Mouse (Mus musculus) midbrain, embryonic 10.5 days (tissue): Measurements from ENCODE around the gene Atf5. TPM values are rescaled to one million over a fixed set of nuclear protein-coding genes. Genes with fewer than 3 reads are reported as not detected.

Experiments used
- DNase-seq: peaks from one replicate; pipeline ENCODE4 v3.0.0-alpha.2; 2017; ENCODE audit warnings: low spot score
- H3K27ac ChIP-seq: fragments of 300-500 bp; sonication (generic); replicated peaks from 2 replicates; pipeline ENCODE4 v1.5.1; 2016; ENCODE audit warnings: mild to moderate bottlenecking
- H3K27me3 ChIP-seq: fragments of 300-500 bp; sonication (generic); 2 replicates; pipeline ENCODE4 v1.6.1; 2016; ENCODE audit warnings: low read depth, mild to moderate bottlenecking; ENCODE audit not compliant: poor library complexity, severe bottlenecking
- H3K36me3 ChIP-seq: fragments of 300-500 bp; sonication (generic); 2 replicates; pipeline ENCODE4 v1.6.1; 2016; ENCODE audit warnings: mild to moderate bottlenecking, moderate library complexity
- H3K4me1 ChIP-seq: fragments of 300-500 bp; sonication (generic); 2 replicates; pipeline ENCODE4 v1.6.1; 2016
- H3K4me3 ChIP-seq: fragments of 300-500 bp; sonication (generic); 2 replicates; pipeline ENCODE4 v1.5.1; 2016; ENCODE audit warnings: mild to moderate bottlenecking, moderate library complexity
- H3K9me3 ChIP-seq: fragments of 300-500 bp; sonication (generic); replicated peaks from 2 replicates; pipeline ENCODE4 v1.6.1; 2016; ENCODE audit warnings: mild to moderate bottlenecking
- WGBS: fragments of 180-500 bp; shearing (Covaris S2); methylation state at CpG from one replicate; pipeline ENCODE4 v1.1.7; 2016; 5-methylcytosine and 5-hydroxymethylcytosine counted together
- polyA plus RNA-seq: library from polyadenylated mRNA; unstranded; fragments of >200 nt; fragmentation: Nextera tagmentation; extraction: Ambion mirVana; gene quantifications from 2 replicates; pipeline ENCODE4 v1.2.1, GENCODE M21; 2016

Gene Atf5
- polyA plus RNA-seq, 1 experiment from 2014 or later, result 4.6 TPM

DNA sequence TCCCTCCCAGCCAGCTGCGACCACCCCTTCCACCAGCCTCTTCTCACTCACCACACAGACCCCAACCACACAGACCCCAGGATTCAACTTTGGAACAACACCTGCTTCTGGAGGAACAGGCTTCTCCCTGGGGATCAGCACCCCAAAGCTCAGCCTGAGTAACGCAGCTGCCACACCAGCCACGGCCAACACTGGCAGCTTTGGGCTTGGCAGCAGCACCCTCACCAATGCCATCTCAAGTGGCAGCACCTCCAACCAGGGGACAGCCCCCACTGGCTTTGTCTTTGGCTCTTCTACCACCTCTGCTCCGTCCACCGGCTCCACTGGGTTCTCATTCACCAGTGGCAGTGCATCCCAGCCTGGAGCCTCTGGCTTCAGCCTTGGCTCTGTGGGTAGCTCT is 12.2 kb upstream of the Atf5 start:
- H3K4me1 ChIP-seq, result peaks cover 11% of the 10 kb centered on the region

DNA sequence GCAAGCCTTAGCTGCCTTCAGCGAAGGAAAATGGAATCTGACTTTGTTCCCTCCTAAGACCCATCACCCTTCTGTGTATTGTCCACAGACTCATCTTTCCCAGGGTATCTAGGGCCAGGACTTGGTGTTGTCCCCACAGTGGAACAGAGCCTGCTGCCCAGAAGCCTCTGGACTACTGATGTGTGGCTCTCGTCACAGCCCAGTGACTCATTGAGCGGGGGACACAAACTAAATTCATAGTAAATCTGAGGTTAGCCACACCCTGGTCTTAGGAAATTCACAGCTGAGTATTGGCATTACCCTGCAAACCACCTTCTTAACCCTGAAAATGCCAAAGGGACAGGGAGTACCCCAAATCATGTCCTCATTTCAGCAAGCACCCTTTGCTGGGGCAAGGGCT is 10.3 kb upstream of the Atf5 start:
- Histone ChIP-seq H3K9me3 (no peaks in the 10 kb centered on the region), H3K27me3 (no peaks in the 10 kb centered on the region), H3K4me1 (peaks cover 21% of the 10 kb centered on the region), H3K27ac (no peak overlapping the region), H3K36me3 (peaks cover 73% of the 10 kb centered on the region), H3K4me3 (no peak overlapping the region)
- WGBS, result 89% methylated on average over 3 of the region's 3 CpGs
- DNase-seq, result no peak

More for the DNA sequence above, 12.2 kb upstream of the Atf5 start:
- Histone ChIP-seq H3K4me3 (peak overlapping the region; percentile 14; the same call in 1 of the 2 replicates), H3K27me3 (no peaks in the 10 kb centered on the region), H3K9me3 (no peaks in the 10 kb centered on the region), H3K36me3 (peaks cover 74% of the 10 kb centered on the region), H3K27ac (no peak overlapping the region)
- WGBS, result 94% methylated on average over 5 of the region's 5 CpGs
- no peak for DNase-seq

DNA sequence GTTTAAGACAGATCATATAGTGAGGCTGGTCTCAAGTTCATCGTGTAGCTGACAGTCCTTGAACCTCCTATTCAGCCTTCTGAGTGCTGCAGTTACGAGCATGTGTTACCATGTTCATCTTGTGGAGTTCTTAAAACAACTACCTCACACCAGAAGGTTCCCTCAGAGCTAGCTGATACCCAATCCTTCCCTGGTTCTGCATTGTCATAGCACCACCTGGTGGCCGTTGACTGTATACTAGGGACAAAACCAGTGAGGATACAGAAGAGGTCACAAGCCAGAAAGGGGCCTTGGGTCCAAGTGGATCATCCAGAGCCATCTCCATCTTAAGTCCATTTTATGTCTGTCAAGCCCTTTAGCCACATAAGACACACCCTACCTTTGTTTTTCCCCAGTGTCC is 8.4 kb upstream of the Atf5 start:
- no peaks in the 10 kb centered on the region for H3K9me3 ChIP-seq
- no peak overlapping the region for H3K27ac ChIP-seq
- H3K36me3 ChIP-seq, result peaks cover 70% of the 10 kb centered on the region
- no peaks in the 10 kb centered on the region for H3K27me3 ChIP-seq
- H3K4me3 ChIP-seq, result no peak overlapping the region
- 40% methylated on average over 3 of the region's 3 CpGs for WGBS
- DNase-seq, result peak; percentile 70
- peaks cover 38% of the 10 kb centered on the region for H3K4me1 ChIP-seq

DNA sequence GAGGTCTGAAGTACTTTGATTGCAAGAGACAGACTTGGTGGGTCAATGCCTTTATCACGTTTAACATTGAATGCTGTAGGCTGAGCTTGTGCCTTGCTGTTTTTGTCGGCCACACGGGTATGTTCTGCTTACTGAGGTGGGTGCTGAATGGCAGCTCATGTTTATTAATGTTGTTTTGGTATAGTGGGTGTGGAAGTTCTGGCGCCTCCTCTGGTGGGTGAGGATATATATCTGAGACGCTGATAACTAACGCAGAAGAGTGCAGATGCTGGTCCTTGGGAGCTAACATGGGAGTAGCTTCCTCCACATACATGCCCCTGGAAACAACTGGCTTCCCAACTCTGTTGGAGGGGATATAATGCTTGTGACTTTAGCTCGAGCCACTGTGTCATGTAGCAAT is 7.0 kb upstream of the Atf5 start:
- H3K27ac ChIP-seq, result no peak overlapping the region
- WGBS, result 54% methylated on average over 7 of the region's 7 CpGs
- H3K9me3 ChIP-seq, result no peaks in the 10 kb centered on the region
- peaks cover 53% of the 10 kb centered on the region for H3K4me1 ChIP-seq
- H3K27me3 ChIP-seq, result no peaks in the 10 kb centered on the region
- H3K4me3 ChIP-seq, result no peak overlapping the region
- H3K36me3 ChIP-seq, result peaks cover 68% of the 10 kb centered on the region
- DNase-seq, result no peak

DNA sequence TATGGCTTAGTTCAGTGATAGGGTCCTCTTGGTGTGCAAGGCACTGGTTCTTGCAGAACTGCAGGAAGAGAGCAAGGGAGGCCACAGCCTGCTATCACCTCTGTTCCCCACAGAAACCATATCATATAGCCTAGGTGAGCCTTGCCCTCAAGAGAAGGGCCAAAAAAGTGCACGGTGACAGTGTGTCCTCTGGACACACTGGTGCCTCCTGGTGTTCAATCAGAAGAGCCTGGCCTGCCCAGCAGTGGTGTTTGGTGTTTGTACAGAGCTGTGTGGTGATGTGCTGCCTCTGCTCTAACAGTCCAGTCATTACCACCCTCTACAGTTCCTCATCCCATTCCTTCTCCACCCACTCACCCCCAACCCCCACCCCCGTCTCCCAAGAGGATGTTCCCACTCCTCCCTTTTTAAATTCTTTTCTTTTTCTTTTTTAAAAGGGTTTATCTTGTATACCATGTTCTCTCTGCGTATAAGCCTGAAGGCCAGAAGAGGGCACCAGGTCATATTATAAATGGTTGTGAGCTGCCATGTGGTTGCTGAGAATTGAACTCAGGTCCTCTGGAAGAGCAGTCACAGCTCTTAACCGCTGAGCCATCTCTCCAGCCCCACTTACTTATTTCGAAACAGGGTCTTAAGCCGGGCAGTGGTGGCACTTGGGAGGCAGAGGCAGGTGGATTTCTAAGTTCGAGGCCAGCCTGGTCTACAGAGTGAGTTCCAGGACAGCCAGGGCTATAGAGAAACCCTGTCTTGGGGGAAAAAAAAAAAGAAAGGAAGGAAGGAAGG is 5.4 kb upstream of the Atf5 start:
- no peaks in the 10 kb centered on the region for H3K9me3 ChIP-seq
- H3K27me3 ChIP-seq, result no peaks in the 10 kb centered on the region
- 85% methylated on average over 7 of the region's 7 CpGs for WGBS
- no peak for DNase-seq
- peaks cover 57% of the 10 kb centered on the region for H3K36me3 ChIP-seq
- no peak overlapping the region for H3K4me3 ChIP-seq
- no peak overlapping the region for H3K27ac ChIP-seq
- peaks cover 66% of the 10 kb centered on the region for H3K4me1 ChIP-seq

DNA sequence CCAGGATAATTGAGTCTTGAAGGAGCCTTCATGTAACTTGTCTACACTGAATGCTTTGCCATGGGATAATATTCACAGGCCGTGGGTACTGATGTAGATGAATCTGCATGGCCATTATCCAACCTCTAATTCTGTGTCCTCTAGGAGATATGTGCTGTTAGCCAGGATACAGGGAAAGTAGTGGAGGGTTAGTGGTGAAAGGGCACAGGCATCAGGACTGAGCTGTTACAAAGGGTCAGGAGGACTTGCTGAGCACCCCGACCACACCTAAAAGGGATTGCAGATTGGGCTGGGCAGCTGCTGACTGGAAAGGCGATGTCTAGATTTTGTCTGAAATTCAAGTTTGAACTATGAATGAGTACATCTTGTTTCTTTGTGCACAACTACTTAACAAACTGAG is 4.1 kb upstream of the Atf5 start:
- H3K27ac ChIP-seq, result no peak overlapping the region
- no peak for DNase-seq
- H3K36me3 ChIP-seq, result peaks cover 44% of the 10 kb centered on the region
- H3K9me3 ChIP-seq, result no peaks in the 10 kb centered on the region
- H3K4me3 ChIP-seq, result no peak overlapping the region
- WGBS, result 88% methylated on average over 3 of the region's 3 CpGs
- peaks cover 66% of the 10 kb centered on the region for H3K4me1 ChIP-seq
- no peaks in the 10 kb centered on the region for H3K27me3 ChIP-seq

DNA sequence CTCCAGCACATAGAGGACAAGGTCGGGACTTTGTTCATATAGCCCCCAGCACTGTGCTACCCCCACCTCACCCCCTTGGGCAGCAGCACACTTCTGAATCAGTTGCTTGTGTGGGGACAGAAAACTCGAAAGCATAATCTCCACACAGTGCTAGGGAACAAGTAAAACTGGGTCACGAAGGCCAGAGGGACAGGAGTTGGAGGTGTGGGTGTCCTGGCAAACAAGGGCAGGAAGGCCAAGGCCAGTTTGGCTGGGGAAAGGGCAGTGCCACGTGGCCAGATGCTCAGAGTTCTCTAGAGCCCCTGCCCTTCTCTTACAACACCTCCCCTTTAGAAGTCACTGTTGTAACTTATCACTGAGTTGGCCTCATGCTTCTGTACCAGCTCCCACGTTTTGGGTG is 3.4 kb upstream of the Atf5 start:
- no peaks in the 10 kb centered on the region for H3K9me3 ChIP-seq
- 0 out of 2 replicates have a peak overlapping the region, but pooled peaks have one; percentile 6 for H3K27ac ChIP-seq
- H3K4me3 ChIP-seq, result peak overlapping the region; percentile 88
- peaks cover 41% of the 10 kb centered on the region; the same call in 1 of the 2 replicates for H3K36me3 ChIP-seq
- 81% methylated on average over 5 of the region's 5 CpGs for WGBS
- no peak for DNase-seq
- peaks cover 72% of the 10 kb centered on the region for H3K4me1 ChIP-seq
- H3K27me3 ChIP-seq, result no peaks in the 10 kb centered on the region

DNA sequence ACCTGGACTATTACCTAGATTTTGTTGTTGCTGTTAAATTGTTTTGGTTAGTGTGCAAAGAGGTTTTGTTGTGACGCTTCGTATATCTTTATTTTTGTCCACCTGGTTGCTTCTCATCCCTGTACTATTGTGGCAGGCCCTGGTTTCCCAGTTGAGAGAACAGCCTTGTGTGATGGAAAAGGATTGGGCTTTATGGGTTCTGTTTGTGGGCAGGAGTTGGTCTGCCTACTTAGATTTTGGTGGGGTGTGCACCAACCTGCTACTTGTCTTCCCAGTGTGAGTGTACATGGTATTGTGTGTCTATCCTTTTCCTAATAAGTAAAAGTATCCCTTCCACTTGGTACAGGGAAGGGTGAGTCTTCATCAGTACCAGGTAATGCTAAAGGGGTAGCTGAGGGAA is 2.9 kb upstream of the Atf5 start:
- Histone ChIP-seq H3K27me3 (no peaks in the 10 kb centered on the region), H3K27ac (peak overlapping the region; percentile 71), H3K36me3 (peaks cover 42% of the 10 kb centered on the region; the same call in 1 of the 2 replicates), H3K4me1 (peaks cover 73% of the 10 kb centered on the region), H3K4me3 (peak overlapping the region; percentile 88), H3K9me3 (no peaks in the 10 kb centered on the region)
- DNase-seq, result no peak
- WGBS, result 94% methylated on average over 2 of the region's 2 CpGs

DNA sequence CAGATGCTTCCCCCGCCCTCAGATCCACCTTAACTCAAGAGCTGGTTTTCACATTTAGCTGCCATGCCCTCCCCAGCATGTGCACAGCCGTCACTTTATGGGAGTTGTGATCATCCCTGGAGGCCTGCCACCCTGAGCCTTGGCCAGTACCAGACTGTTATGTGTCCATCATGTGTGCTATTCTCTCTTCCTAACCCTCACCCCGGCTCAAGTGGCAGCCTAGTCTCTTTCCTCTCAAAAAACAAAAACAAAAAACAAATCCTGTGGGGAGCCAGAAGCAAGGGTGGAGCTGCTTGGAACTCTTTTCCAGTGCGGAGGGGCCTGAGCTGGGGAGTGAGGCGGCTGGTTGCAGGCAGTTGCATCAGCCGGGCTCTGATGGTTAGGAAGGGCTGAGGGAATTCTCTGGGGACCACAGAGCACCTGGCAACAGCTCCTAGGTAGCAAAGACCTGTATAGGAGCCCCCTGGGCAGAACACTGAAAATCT is 2.3 kb upstream of the Atf5 start:
- Histone ChIP-seq H3K36me3 (peaks cover 47% of the 10 kb centered on the region), H3K9me3 (no peaks in the 10 kb centered on the region), H3K4me3 (peak overlapping the region; percentile 88), H3K27ac (peak overlapping the region; percentile 71), H3K27me3 (no peaks in the 10 kb centered on the region), H3K4me1 (peaks cover 69% of the 10 kb centered on the region)
- no peak for DNase-seq
- 53% methylated on average over 6 of the region's 6 CpGs for WGBS

DNA sequence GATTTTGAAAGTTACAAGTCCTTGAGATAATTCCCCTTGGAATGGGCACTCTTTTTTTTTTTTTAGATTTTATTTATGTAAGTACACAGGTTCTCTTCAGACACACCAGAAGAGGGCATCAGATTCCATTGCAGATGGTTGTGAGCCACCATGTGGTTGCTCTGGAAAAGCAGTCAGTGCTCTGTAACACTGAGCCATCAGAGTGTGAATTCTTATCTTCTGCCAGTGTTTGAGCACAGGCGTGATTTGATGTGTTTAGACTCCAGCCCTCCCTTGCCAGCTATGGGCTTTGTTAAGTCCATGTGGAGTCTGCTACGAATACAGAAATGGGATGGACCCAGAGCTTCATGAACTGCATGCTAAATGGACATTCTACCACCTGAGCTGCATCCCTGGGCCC is 1.7 kb upstream of the Atf5 start:
- no peak for DNase-seq
- peaks cover 49% of the 10 kb centered on the region for H3K36me3 ChIP-seq
- peaks cover 63% of the 10 kb centered on the region for H3K4me1 ChIP-seq
- WGBS, result 61% methylated on average over 2 of the region's 2 CpGs
- H3K4me3 ChIP-seq, result peak overlapping the region; percentile 88
- H3K27me3 ChIP-seq, result no peaks in the 10 kb centered on the region
- no peaks in the 10 kb centered on the region for H3K9me3 ChIP-seq
- H3K27ac ChIP-seq, result peak overlapping the region; percentile 99; the same call in 1 of the 2 replicates

DNA sequence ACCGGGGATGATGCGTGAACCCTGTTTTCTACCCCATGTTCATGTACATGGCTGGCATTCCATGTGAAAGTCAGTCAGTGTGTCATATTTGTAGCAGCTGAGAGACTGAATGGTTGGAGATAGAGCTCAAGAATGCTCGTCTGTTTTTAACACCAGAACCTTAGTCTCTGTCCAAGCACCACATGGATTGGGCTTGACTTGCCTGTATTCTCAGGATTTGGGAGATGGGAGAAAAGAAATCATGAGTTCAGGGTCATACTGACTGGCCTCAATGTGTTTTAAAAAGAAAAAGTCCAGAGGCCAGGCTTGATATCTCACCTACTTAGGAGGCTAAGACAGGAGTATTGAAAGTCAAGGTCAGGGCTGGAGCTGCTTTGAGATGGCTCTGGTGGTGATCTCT is 983 bp upstream of the Atf5 start:
- no peak for DNase-seq
- Histone ChIP-seq H3K27ac (peak overlapping the region; percentile 99), H3K4me1 (peaks cover 58% of the 10 kb centered on the region), H3K27me3 (no peaks in the 10 kb centered on the region), H3K36me3 (peaks cover 51% of the 10 kb centered on the region), H3K4me3 (peak overlapping the region; percentile 88), H3K9me3 (no peaks in the 10 kb centered on the region)
- WGBS, result 44% methylated on average over 3 of the region's 3 CpGs

DNA sequence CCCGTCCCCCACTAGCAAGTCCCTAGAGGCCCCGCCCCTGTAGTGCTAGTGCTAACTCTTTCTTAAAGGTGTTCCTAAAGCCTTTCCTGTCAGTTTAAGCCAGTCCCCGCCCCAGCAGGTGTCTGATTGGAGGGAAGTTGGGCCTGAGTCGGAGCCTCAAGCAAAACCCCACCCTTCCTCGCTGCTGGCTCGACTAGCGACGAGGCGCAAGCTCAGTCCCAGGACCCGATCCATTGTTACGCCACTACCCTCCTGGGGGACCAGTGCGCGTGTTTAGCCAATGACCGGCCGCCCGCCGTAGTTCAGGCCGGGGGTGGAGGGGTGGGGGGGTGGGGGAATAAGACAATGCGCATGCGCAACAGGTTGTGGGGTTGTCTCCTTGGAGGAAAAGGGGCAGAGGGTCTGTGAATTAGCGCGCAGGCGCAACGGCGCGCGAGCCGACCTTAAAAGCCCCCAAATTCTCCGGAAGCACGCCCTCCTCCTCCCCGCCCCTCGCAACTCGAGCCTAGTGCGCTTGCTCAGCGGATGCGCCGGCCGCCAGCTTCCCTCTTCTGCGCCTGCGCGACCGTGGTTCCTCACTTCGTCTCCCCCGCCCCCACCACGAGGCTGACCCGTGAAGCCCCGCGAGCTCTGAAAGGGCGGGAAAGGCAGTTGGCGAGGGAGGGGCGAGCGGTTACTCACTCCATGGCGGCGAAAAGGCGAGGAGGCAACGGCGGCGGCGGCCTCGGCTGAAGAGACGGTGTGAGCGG is 563 bp downstream of the Atf5 start, which contains the start of the genes Nup62 and Il4i1:
Gene Nup62 (plus strand): TSS at position 368 of the 749 bp plus-strand sequence.
Gene Il4i1 (plus strand): TSS at position 667 of the 749 bp plus-strand sequence.
- Histone ChIP-seq H3K27me3 (no peaks in the 10 kb centered on the region), H3K4me3 (peak within 1 kb of the TSS; percentile 88), H3K4me1 (peaks cover 51% of the 10 kb centered on the region), H3K36me3 (peaks cover 57% of the 10 kb centered on the region), H3K9me3 (no peaks in the 10 kb centered on the region), H3K27ac (peak within 1 kb of the TSS; percentile 99)
- under 1% methylated on average over 62 of the region's 62 CpGs for WGBS
- peak; percentile 100 for DNase-seq
